Mouse (Mus musculus) ES-E14 (cell line): ENCODE results near the gene Prx.

Experiments used
- HCFC1 ChIP-seq: IDR thresholded peaks from 2 replicates; pipeline ENCODE4 v1.6.1; 2012; ENCODE audit warnings: low read length, inconsistent platforms, borderline replicate concordance; ENCODE audit not compliant: insufficient read depth
- MAFK ChIP-seq: IDR thresholded peaks from 2 replicates; pipeline ENCODE4 v1.6.1; 2014; ENCODE audit warnings: mild to moderate bottlenecking, low read depth, low read length, inconsistent platforms; ENCODE audit not compliant: insufficient read depth
- ZC3H11A ChIP-seq: IDR thresholded peaks from 2 replicates; pipeline ENCODE4 v1.6.1; 2012; ENCODE audit warnings: low read depth, mild to moderate bottlenecking, inconsistent platforms, low read length, borderline replicate concordance
- ZNF384 ChIP-seq: IDR thresholded peaks from 2 replicates; pipeline ENCODE4 v1.6.1; 2012; ENCODE audit warnings: low read depth, low read length, inconsistent platforms

- no peak for TF ChIP-seq ZC3H11A
- TF ChIP-seq HCFC1: no peak
- TF ChIP-seq MAFK: no peak
- TF ChIP-seq ZNF384: no peak
Observed at GRCm38 (mm10) chr7:27489270-27489869, 9.8 kb upstream of the Prx start.
